Mouse (Mus musculus) splenic B cell, adult 2 months (primary cell): ENCODE data around the gene Atp8b5.

Source experiments
- DNase-seq: peaks from one replicate; pipeline ENCODE4 v3.0.0-alpha.2; 2011; ENCODE audit warnings: low read depth, low spot score
- H3K27me3 ChIP-seq: 2 replicates; pipeline ENCODE4 v1.6.1; 2012; ENCODE audit warnings: mild to moderate bottlenecking, low read length, moderate library complexity, mixed read lengths; ENCODE audit not compliant: control insufficient read depth, poor library complexity, insufficient read depth, severe bottlenecking
- H3K36me3 ChIP-seq: 2 replicates; pipeline ENCODE4 v1.6.1; 2012; ENCODE audit warnings: mild to moderate bottlenecking, low read length, moderate library complexity, mixed read lengths; ENCODE audit not compliant: control insufficient read depth, poor library complexity, insufficient read depth, severe bottlenecking

Atp8b5 gene

GRCm38 (mm10) chr4:43420305-43420704, 153.3 kb downstream of the Atp8b5 start:
- no peaks in the 10 kb centered on the region for H3K27me3 ChIP-seq
- peak; percentile 83 for DNase-seq
- no peaks in the 10 kb centered on the region for H3K36me3 ChIP-seq

GRCm38 (mm10) chr4:43421632-43422240, 154.8 kb downstream of the Atp8b5 start:
- H3K36me3 ChIP-seq: no peaks in the 10 kb centered on the region
- H3K27me3 ChIP-seq: no peaks in the 10 kb centered on the region
- DNase-seq: no peak
